Mouse (Mus musculus) myocyte (in vitro differentiated cells): ENCODE results near the gene D5Ertd579e. TPM values are rescaled to one million over a fixed set of nuclear protein-coding genes. Genes with fewer than 3 reads are reported as not detected.

Source experiments
- H3K27me3 ChIP-seq: one replicate; pipeline ENCODE4 v1.6.1; 2011; ENCODE audit not compliant: control insufficient read depth, insufficient read depth, insufficient read length
- H3K36me3 ChIP-seq: one replicate; pipeline ENCODE4 v1.6.1; 2011; ENCODE audit not compliant: control insufficient read depth, insufficient read depth
- H3K4me2 ChIP-seq: one replicate; pipeline ENCODE4 v1.6.1; 2011; ENCODE audit warnings: low read depth, control low read depth
- H3K4me3 ChIP-seq: one replicate; pipeline ENCODE4 v1.5.1; 2011; ENCODE audit warnings: mild to moderate bottlenecking, control low read depth, moderate library complexity
- H3K79me2 ChIP-seq: one replicate; pipeline ENCODE4 v1.6.1; 2011; ENCODE audit not compliant: control insufficient read depth, insufficient read depth
- H3ac ChIP-seq: one replicate; pipeline ENCODE4 v1.6.1; 2011; ENCODE audit not compliant: control insufficient read depth, insufficient read length
- CEBPB ChIP-seq: IDR thresholded peaks from 2 replicates; pipeline ENCODE4 v1.6.1; 2011; ENCODE audit warnings: mild to moderate bottlenecking, moderate library complexity; ENCODE audit not compliant: poor library complexity, insufficient read depth, severe bottlenecking
- E2F4 ChIP-seq: IDR thresholded peaks from one replicate; pipeline ENCODE4 v1.6.1; 2011; ENCODE audit warnings: mild to moderate bottlenecking, control low read depth, moderate library complexity; ENCODE audit not compliant: insufficient read depth
- MAX ChIP-seq: IDR thresholded peaks from one replicate; pipeline ENCODE4 v1.6.1; 2011; ENCODE audit warnings: low read depth, mild to moderate bottlenecking, control low read depth
- MYOD1 ChIP-seq, 3 experiments: IDR thresholded peaks; one replicate each; pipeline ENCODE4 v1.6.1; 2011; ENCODE audit warnings: control low read depth in 2 of 3, low read depth in 2 of 3, mild to moderate bottlenecking in 2 of 3, moderate library complexity in 1 of 3; ENCODE audit not compliant: insufficient read length in 2 of 3, control insufficient read depth in 1 of 3
- MYOG ChIP-seq, 3 experiments: IDR thresholded peaks; one replicate each; pipeline ENCODE4 v1.6.1; 2011; ENCODE audit warnings: control low read depth in 2 of 3, low read depth in 2 of 3, mild to moderate bottlenecking in 2 of 3; ENCODE audit not compliant: insufficient read length in 2 of 3, control insufficient read depth in 1 of 3, insufficient read depth in 1 of 3
- POLR2A ChIP-seq: IDR thresholded peaks from one replicate; pipeline ENCODE4 v1.6.1; 2011; ENCODE audit warnings: low read depth, mild to moderate bottlenecking, control low read depth, moderate library complexity; ENCODE audit not compliant: insufficient read length
- POLR2AphosphoS2 ChIP-seq: IDR thresholded peaks from one replicate; pipeline ENCODE4 v1.6.1; 2011; ENCODE audit warnings: low read depth, control low read depth; ENCODE audit not compliant: insufficient read length
- REST ChIP-seq: IDR thresholded peaks from one replicate; pipeline ENCODE4 v1.6.1; 2011; ENCODE audit warnings: mild to moderate bottlenecking, control low read depth, moderate library complexity; ENCODE audit not compliant: insufficient read depth, insufficient read length
- SRF ChIP-seq: IDR thresholded peaks from one replicate; pipeline ENCODE4 v1.6.1; 2011; ENCODE audit warnings: low read depth; ENCODE audit not compliant: control insufficient read depth, insufficient read length
- TCF12 ChIP-seq: IDR thresholded peaks from one replicate; pipeline ENCODE4 v1.6.1; 2011; ENCODE audit warnings: mild to moderate bottlenecking, control low read depth; ENCODE audit not compliant: poor library complexity, insufficient read depth, severe bottlenecking
- TCF3 ChIP-seq: IDR thresholded peaks from one replicate; pipeline ENCODE4 v1.6.1; 2011; ENCODE audit warnings: low read depth, control low read depth; ENCODE audit not compliant: insufficient read length
- USF1 ChIP-seq: IDR thresholded peaks from one replicate; pipeline ENCODE4 v1.6.1; 2011; ENCODE audit warnings: low read depth, mild to moderate bottlenecking, control low read depth, moderate library complexity
- polyA plus RNA-seq: library from polyadenylated mRNA; unstranded; fragments of >200 nt; fragmentation: generic; extraction: Trizol; gene quantifications from one replicate; pipeline ENCODE4 v1.2.1, GENCODE M21; 2012; ENCODE audit warnings: missing spikeins

Gene D5Ertd579e
- polyA plus RNA-seq, 1 experiment = 12.3 TPM

- Histone ChIP-seq H3K4me2 (no peak overlapping the region), H3K36me3 (no peaks in the 10 kb centered on the region), H3K79me2 (no peaks in the 10 kb centered on the region), H3K4me3 (no peak overlapping the region), H3ac (no peak overlapping the region), H3K27me3 (no peaks in the 10 kb centered on the region)
- peak; percentile 56 for TF ChIP-seq REST
- TF ChIP-seq POLR2AphosphoS2 = no peak
Measured at GRCm38 (mm10) chr5:36737765-36738164, 41.9 kb upstream of the D5Ertd579e start.

GRCm38 (mm10) chr5:36736009-36736408 is 40.2 kb upstream of the D5Ertd579e start:
- Histone ChIP-seq H3K4me3 (no peak overlapping the region), H3K27me3 (no peaks in the 10 kb centered on the region), H3K79me2 (no peaks in the 10 kb centered on the region), H3ac (no peak overlapping the region), H3K4me2 (no peak overlapping the region), H3K36me3 (no peaks in the 10 kb centered on the region)
- no peak for TF ChIP-seq E2F4
- no peak for TF ChIP-seq SRF
- no peak for TF ChIP-seq MYOG (IDR thresholded peaks at IDR 0.05; ENCODE audit: control insufficient read depth in 1 of 3, insufficient read depth in 1 of 3, insufficient read length in 2 of 3, low read depth in 2 of 3)
- TF ChIP-seq TCF3 = no peak
- TF ChIP-seq POLR2AphosphoS2 = no peak
- no peak for TF ChIP-seq USF1
- TF ChIP-seq MYOD1 (IDR thresholded peaks at IDR 0.05; ENCODE audit: control insufficient read depth in 1 of 3, insufficient read length in 2 of 3, low read depth in 2 of 3) = no peak
- no peak for TF ChIP-seq TCF12
- TF ChIP-seq CEBPB = no peak
- no peak for TF ChIP-seq REST
- no peak for TF ChIP-seq POLR2A
- TF ChIP-seq MAX = no peak

- TF ChIP-seq SRF (no peak), POLR2AphosphoS2 (no peak), E2F4 (no peak), MYOD1 (IDR thresholded peaks at IDR 0.05; ENCODE audit: control insufficient read depth in 1 of 3, insufficient read length in 2 of 3, low read depth in 2 of 3) (no peak), TCF12 (no peak), MAX (no peak), CEBPB (no peak), TCF3 (no peak), MYOG (IDR thresholded peaks at IDR 0.05; ENCODE audit: control insufficient read depth in 1 of 3, insufficient read depth in 1 of 3, insufficient read length in 2 of 3, low read depth in 2 of 3) (no peak), POLR2A (no peak), REST (no peak), USF1 (no peak)
- no peak overlapping the region for H3ac ChIP-seq
- H3K4me3 ChIP-seq = no peak overlapping the region
- no peaks in the 10 kb centered on the region for H3K36me3 ChIP-seq
- no peaks in the 10 kb centered on the region for H3K79me2 ChIP-seq
- H3K4me2 ChIP-seq = no peak overlapping the region
- H3K27me3 ChIP-seq = no peaks in the 10 kb centered on the region
Measured at GRCm38 (mm10) chr5:36735106-36735505, 39.3 kb upstream of the D5Ertd579e start.

- H3K4me2 ChIP-seq = no peak overlapping the region
- no peak overlapping the region for H3K4me3 ChIP-seq
- TF ChIP-seq TCF12 (no peak), MYOG (IDR thresholded peaks at IDR 0.05; ENCODE audit: control insufficient read depth in 1 of 3, insufficient read depth in 1 of 3, insufficient read length in 2 of 3, low read depth in 2 of 3) (no peak), TCF3 (no peak), POLR2A (no peak), USF1 (no peak)
Measured at GRCm38 (mm10) chr5:36733405-36733804, 37.6 kb upstream of the D5Ertd579e start.

GRCm38 (mm10) chr5:36731901-36732652 is 36.3 kb upstream of the D5Ertd579e start:
- no peak for TF ChIP-seq USF1
- no peak for TF ChIP-seq POLR2A
- TF ChIP-seq MYOD1 (IDR thresholded peaks at IDR 0.05; ENCODE audit: control insufficient read depth in 1 of 3, insufficient read length in 2 of 3, low read depth in 2 of 3) = no peak
- TF ChIP-seq MYOG (IDR thresholded peaks at IDR 0.05; ENCODE audit: control insufficient read depth in 1 of 3, insufficient read depth in 1 of 3, insufficient read length in 2 of 3, low read depth in 2 of 3) = no peak
- no peak for TF ChIP-seq POLR2AphosphoS2
- TF ChIP-seq MAX = no peak
- TF ChIP-seq REST = no peak
- TF ChIP-seq TCF12 = no peak
- Histone ChIP-seq H3ac (no peak overlapping the region), H3K4me3 (no peak overlapping the region), H3K4me2 (no peak overlapping the region), H3K79me2 (no peaks in the 10 kb centered on the region), H3K27me3 (no peaks in the 10 kb centered on the region), H3K36me3 (no peaks in the 10 kb centered on the region)

More at GRCm38 (mm10) chr5:36733405-36733804, 37.6 kb upstream of the D5Ertd579e start:
- Histone ChIP-seq H3K27me3 (no peaks in the 10 kb centered on the region), H3K36me3 (no peaks in the 10 kb centered on the region), H3K79me2 (no peaks in the 10 kb centered on the region), H3ac (no peak overlapping the region)
